Mouse (Mus musculus) ES-CJ7 (cell line): ENCODE measurements at regions not wholly inside any gene's neighbourhood (a gene's known extent, or its start where the extent isn't known, plus 50 kb on each side); places are given as distances from the start of the nearest gene placed in this dataset.

Experiments used
- DNase-seq: peaks from one replicate; pipeline ENCODE4 v3.0.0; 2011; ENCODE audit warnings: low read depth, low spot score

GRCm38 (mm10) chr6:148543047-148543446 lies 98.9 kb upstream of the Tmtc1 start:
- no peak for DNase-seq

GRCm38 (mm10) chr6:148541981-148542380 lies 97.8 kb upstream of the Tmtc1 start:
- DNase-seq = no peak

GRCm38 (mm10) chr6:148539207-148539960 lies 95.2 kb upstream of the Tmtc1 start:
- no peak for DNase-seq

GRCm38 (mm10) chr6:148534364-148534763 lies 90.2 kb upstream of the Tmtc1 start:
- no peak for DNase-seq

GRCm38 (mm10) chr6:148531068-148531467 lies 86.9 kb upstream of the Tmtc1 start:
- peak; percentile 20 for DNase-seq

- no peak for DNase-seq
These were observed 84.4 kb upstream of the Tmtc1 start for GRCm38 (mm10) chr6:148528611-148529010.

GRCm38 (mm10) chr6:148522893-148523292 lies 78.7 kb upstream of the Tmtc1 start:
- no peak for DNase-seq

GRCm38 (mm10) chr6:148517536-148518245 lies 73.5 kb upstream of the Tmtc1 start:
- DNase-seq = no peak

GRCm38 (mm10) chr6:148516654-148517053 lies 72.5 kb upstream of the Tmtc1 start:
- no peak for DNase-seq

- DNase-seq = no peak
These were observed 70.9 kb upstream of the Tmtc1 start for GRCm38 (mm10) chr6:148515105-148515504.

- no peak for DNase-seq
These were observed 70.5 kb upstream of the Tmtc1 start for GRCm38 (mm10) chr6:148514645-148515044.

- DNase-seq = no peak
These were observed 69.9 kb upstream of the Tmtc1 start for GRCm38 (mm10) chr6:148514124-148514523.

- DNase-seq = no peak
These were observed 68.9 kb upstream of the Tmtc1 start for GRCm38 (mm10) chr6:148513134-148513533.

GRCm38 (mm10) chr6:148505325-148505724 lies 61.1 kb upstream of the Tmtc1 start:
- DNase-seq = no peak

- DNase-seq = no peak
These were observed 56.3 kb upstream of the Tmtc1 start for GRCm38 (mm10) chr6:148500251-148501179.
